Mouse (Mus musculus): Measurements from ENCODE around the gene Zfp36l3. TPM values are rescaled to one million over a fixed set of nuclear protein-coding genes. Genes with fewer than 3 reads are reported as not detected.

Zfp36l3 gene
- polyA plus RNA-seq (2014; fragmentation: Illumina TruSeq; extraction: RNeasy Lipid Tissue Mini Kit (QIAGEN cat#74804); ENCODE audit: low replicate concordance): not detected

GRCm38 (mm10) chrX:53776276-53776675 lies at the start of gene Zfp36l3:
TSS of gene Zfp36l3 (minus strand) at chrX:53776394.

GRCm38 (mm10) chrX:53797519-53797918 lies 21.3 kb upstream of the Zfp36l3 start, which contains the start of gene Xlr:
TSS of gene Xlr (minus strand) at chrX:53797706.

GRCm38 (mm10) chrX:53757736-53758135 lies 18.5 kb downstream of the Zfp36l3 start, which contains the start of gene 1700013H16Rik:
TSS of gene 1700013H16Rik (minus strand) at chrX:53757831.

GRCm38 (mm10) chrX:53724596-53724995 lies 51.6 kb downstream of the Zfp36l3 start, which contains the start of gene 4930502E18Rik:
TSS of gene 4930502E18Rik (plus strand) at chrX:53724826.

Other genes with a start within 250 kb of the Zfp36l3 start
- not detected for gene Rtl8c, start 168.4 kb downstream of the Zfp36l3 start, polyA plus RNA-seq (2014; fragmentation: Illumina TruSeq; extraction: RNeasy Lipid Tissue Mini Kit (QIAGEN cat#74804); ENCODE audit: low replicate concordance)
- not detected for gene Gm14597, start 167.4 kb downstream of the Zfp36l3 start, polyA plus RNA-seq (2014; fragmentation: Illumina TruSeq; extraction: RNeasy Lipid Tissue Mini Kit (QIAGEN cat#74804); ENCODE audit: low replicate concordance)
- gene Rtl8a, start 132.7 kb downstream of the Zfp36l3 start, polyA plus RNA-seq (2014; fragmentation: Illumina TruSeq; extraction: RNeasy Lipid Tissue Mini Kit (QIAGEN cat#74804); ENCODE audit: low replicate concordance): 1.2 TPM
- gene Rtl8b, start 106.0 kb downstream of the Zfp36l3 start, polyA plus RNA-seq (2014; fragmentation: Illumina TruSeq; extraction: RNeasy Lipid Tissue Mini Kit (QIAGEN cat#74804); ENCODE audit: low replicate concordance): 1.7 TPM
- not detected for gene 4930502E18Rik, start 51.6 kb downstream of the Zfp36l3 start, polyA plus RNA-seq (2014; fragmentation: Illumina TruSeq; extraction: RNeasy Lipid Tissue Mini Kit (QIAGEN cat#74804); ENCODE audit: low replicate concordance)
- gene 1700013H16Rik, start 18.6 kb downstream of the Zfp36l3 start, polyA plus RNA-seq (2014; fragmentation: Illumina TruSeq; extraction: RNeasy Lipid Tissue Mini Kit (QIAGEN cat#74804); ENCODE audit: low replicate concordance): not detected
- gene Xlr, start 21.3 kb upstream of the Zfp36l3 start, polyA plus RNA-seq (2014; fragmentation: Illumina TruSeq; extraction: RNeasy Lipid Tissue Mini Kit (QIAGEN cat#74804); ENCODE audit: low replicate concordance): 37.4 TPM